Mouse (Mus musculus) megakaryocyte, embryonic 14.5 days (primary cell): ENCODE data around the gene Scap. TPM values are rescaled to one million over a fixed set of nuclear protein-coding genes. Genes with fewer than 3 reads are reported as not detected.
"Not testable (repeated sequence)": the region's sequence is repeated elsewhere in the genome, so short reads cannot be mapped to it uniquely, and the experiment has no call there.

ENCODE experiments used
- H3K27me3 ChIP-seq: replicated peaks from 2 replicates; pipeline ENCODE3; 2012; ENCODE audit warnings: inconsistent platforms
- H3K36me3 ChIP-seq: replicated peaks from 2 replicates; pipeline ENCODE3; 2012; ENCODE audit warnings: low read length, inconsistent platforms, mixed read lengths
- H3K4me1 ChIP-seq: 2 replicates; pipeline ENCODE4 v1.6.1; 2012; ENCODE audit warnings: inconsistent platforms
- H3K4me3 ChIP-seq: replicated peaks from 2 replicates; pipeline ENCODE3; 2012; ENCODE audit warnings: moderate library complexity, mild to moderate bottlenecking, inconsistent platforms
- H3K9me3 ChIP-seq: 2 replicates; pipeline ENCODE4 v1.6.1; 2012; ENCODE audit warnings: inconsistent platforms
- FLI1 ChIP-seq: IDR thresholded peaks from 2 replicates; pipeline ENCODE4 v1.6.1; 2012; ENCODE audit warnings: low read length, inconsistent platforms, mixed read lengths
- GATA1 ChIP-seq: IDR thresholded peaks from 3 replicates; pipeline ENCODE4 v1.6.1; 2012; ENCODE audit warnings: mixed read lengths, low read length, inconsistent platforms, borderline replicate concordance
- polyA plus RNA-seq: library from polyadenylated mRNA; stranded (reverse); fragments of >175 nt; gene quantifications from 2 replicates; pipeline ENCODE4 v1.2.3, GENCODE M21; 2012; ENCODE audit warnings: low replicate concordance; ENCODE audit not compliant: insufficient read depth

The Scap gene
- polyA plus RNA-seq, 1 experiment, result 71.5 TPM

DNA sequence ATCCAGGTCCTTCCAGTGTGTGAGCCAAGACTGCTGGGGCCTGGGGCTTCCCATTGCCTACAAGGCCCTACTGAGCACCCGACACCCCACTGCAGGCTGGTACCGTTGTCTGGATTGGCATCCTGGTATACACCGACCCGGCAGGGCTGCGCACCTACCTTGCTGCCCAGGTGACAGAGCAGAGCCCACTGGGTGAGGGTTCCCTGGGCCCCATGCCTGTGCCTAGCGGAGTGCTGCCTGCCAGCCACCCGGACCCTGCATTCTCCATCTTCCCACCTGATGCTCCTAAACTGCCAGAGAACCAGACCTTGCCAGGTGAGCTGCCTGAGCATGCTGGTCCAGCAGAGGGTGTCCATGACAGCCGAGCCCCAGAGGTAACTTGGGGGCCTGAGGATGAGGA, 46.3 kb downstream of the Scap start:
- Histone ChIP-seq H3K4me3 (no peak overlapping the region), H3K9me3 (no peaks in the 10 kb centered on the region), H3K27me3 (no peaks in the 10 kb centered on the region), H3K4me1 (no peaks in the 10 kb centered on the region), H3K36me3 (peaks cover 93% of the 10 kb centered on the region)
- TF ChIP-seq FLI1 (no peak), GATA1 (no peak)

DNA sequence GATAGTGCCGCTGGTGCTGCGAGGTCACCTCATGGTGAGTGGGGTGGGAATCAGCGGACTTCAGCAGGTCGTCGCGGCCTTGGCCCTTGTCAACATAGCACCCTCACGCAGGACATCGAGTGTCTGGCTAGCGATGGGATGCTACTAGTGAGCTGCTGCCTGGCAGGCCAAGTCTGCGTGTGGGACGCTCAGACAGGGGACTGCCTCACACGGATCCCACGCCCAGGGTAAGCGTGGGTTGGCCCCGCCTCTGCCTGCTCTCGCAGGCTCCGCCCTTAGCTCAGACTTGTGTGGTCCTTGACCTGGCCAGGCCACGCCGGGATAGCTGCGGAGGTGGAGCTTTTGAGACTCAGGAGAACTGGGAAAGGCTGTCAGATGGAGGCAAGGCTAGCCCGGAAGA, 47.6 kb downstream of the Scap start:
- H3K27me3 ChIP-seq, result no peaks in the 10 kb centered on the region
- H3K4me3 ChIP-seq, result peak overlapping the region; percentile 2
- no peaks in the 10 kb centered on the region for H3K4me1 ChIP-seq
- no peak for TF ChIP-seq GATA1
- no peak for TF ChIP-seq FLI1
- H3K36me3 ChIP-seq, result peaks cover 97% of the 10 kb centered on the region
- no peaks in the 10 kb centered on the region for H3K9me3 ChIP-seq

DNA sequence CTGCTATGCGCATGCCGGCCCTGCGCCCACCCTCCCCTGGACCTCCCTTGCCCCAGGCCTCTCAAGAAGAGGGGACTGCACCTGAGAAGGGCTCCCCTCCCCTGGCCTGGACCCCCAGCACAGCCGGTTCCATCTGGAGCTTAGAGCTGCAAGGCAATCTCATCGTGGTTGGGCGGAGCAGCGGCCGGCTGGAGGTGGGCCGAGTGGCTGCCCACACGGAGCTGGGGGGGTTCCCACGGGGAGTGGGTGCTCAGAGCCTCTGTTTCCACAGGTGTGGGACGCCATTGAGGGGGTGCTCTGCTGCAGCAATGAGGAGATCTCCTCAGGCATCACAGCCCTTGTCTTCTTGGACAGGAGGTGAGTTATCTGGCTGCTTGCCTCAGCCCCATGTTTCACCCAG, 48.2 kb downstream of the Scap start:
- Histone ChIP-seq H3K36me3 (peaks cover 97% of the 10 kb centered on the region), H3K27me3 (no peaks in the 10 kb centered on the region), H3K4me1 (no peaks in the 10 kb centered on the region), H3K4me3 (no peak overlapping the region), H3K9me3 (no peaks in the 10 kb centered on the region)
- TF ChIP-seq FLI1 (no peak), GATA1 (no peak)

DNA sequence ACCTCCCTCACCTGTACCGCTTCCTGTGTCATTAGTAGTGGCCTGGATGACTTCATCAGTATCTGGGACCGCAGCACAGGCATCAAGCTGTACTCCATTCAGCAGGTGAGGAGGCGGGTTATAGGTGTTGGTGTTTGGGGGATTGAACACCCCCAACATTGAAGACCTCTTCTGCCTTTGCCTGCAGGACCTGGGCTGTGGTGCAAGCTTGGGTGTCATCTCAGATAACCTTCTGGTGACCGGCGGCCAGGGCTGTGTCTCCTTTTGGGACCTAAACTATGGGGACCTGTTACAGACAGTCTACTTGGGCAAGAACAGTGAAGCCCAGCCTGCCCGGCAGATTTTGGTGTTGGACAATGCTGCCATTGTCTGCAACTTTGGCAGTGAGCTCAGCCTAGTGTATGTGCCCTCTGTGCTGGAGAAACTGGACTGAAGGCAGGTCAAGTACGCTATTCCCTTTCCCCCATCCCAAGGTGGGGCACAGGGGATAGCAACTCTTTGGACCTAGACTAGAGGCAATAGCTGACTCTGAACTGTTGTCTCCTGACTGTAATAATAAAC, 51.4 kb downstream of the Scap start:
- no peaks in the 10 kb centered on the region for H3K9me3 ChIP-seq
- TF ChIP-seq FLI1, result no peak
- no peak for TF ChIP-seq GATA1
- H3K4me3 ChIP-seq, result no peak overlapping the region
- H3K4me1 ChIP-seq, result no peaks in the 10 kb centered on the region; the same call in 1 of the 2 replicates
- H3K36me3 ChIP-seq, result peaks cover 97% of the 10 kb centered on the region
- H3K27me3 ChIP-seq, result no peaks in the 10 kb centered on the region

DNA sequence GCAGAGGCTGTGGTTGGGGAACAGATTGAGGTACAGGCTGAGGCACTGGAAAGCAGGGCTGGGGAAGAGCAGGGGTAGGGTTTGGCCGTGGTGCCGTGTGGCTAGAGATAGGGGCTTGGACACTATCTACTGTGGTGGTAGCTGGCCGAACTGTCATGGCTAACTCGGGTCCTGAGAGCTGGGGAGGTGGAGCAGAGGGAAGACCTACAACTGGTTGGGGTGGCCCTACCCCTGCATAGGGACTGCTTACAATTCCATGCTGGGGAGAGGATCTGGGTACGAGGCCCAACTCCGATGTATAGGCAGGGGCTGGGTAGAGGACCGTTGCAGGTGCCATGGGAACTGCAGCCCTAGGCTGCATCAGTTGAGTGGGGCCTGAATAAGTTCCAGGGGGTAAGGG, 54.9 kb downstream of the Scap start:
- H3K36me3 ChIP-seq, result peaks cover 99% of the 10 kb centered on the region
- TF ChIP-seq FLI1 (no peak), GATA1 (no peak)
- H3K27me3 ChIP-seq, result no peaks in the 10 kb centered on the region
- no peak overlapping the region for H3K4me3 ChIP-seq
- no peaks in the 10 kb centered on the region for H3K9me3 ChIP-seq
- peaks cover 6% of the 10 kb centered on the region for H3K4me1 ChIP-seq

DNA sequence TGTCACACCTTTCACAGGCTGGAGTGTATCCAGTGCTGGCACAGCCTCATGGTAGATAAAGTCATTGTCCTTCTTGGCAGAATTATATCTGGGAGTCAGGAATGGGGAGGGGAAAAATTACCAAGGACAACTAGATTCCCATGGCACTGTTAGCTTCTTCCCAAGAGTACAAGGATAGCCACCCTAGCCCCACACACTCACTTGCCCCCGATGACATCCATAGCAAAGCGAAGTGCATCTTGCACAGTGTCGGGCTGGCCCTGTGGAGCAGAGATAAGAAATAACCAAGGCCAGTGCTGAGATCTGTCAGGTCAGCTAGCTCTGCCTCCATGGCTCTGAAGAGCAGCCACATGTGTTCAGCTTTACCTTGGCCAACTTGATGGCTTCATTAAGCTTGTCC, 57.8 kb downstream of the Scap start:
- Histone ChIP-seq H3K4me3 (no peak overlapping the region), H3K27me3 (no peaks in the 10 kb centered on the region), H3K36me3 (peaks cover 99% of the 10 kb centered on the region), H3K9me3 (no peaks in the 10 kb centered on the region), H3K4me1 (peaks cover 15% of the 10 kb centered on the region)
- TF ChIP-seq GATA1 (no peak), FLI1 (no peak)

DNA sequence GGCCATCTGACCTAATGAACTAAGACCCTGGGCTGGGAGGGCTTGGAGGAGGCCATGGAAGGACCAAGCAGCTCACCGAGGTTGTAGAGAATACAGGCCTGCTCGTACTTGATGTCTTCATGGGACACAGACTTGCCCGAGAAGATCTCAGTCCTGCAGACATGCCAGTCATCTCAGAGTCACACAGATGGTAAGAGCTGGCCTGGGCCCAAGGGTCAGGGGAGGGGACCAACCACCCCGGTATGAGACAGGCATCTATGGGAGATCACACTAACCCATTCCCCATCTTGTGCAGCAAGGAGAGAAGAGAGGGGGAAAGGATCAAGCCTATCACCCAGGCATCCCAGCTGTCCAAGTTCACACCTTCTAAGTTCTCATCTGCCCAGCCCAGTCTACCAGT, 60.2 kb downstream of the Scap start:
- no peaks in the 10 kb centered on the region for H3K27me3 ChIP-seq
- peaks cover 19% of the 10 kb centered on the region for H3K4me1 ChIP-seq
- H3K9me3 ChIP-seq, result no peaks in the 10 kb centered on the region
- peaks cover 98% of the 10 kb centered on the region for H3K36me3 ChIP-seq
- TF ChIP-seq GATA1, result no peak
- no peak overlapping the region for H3K4me3 ChIP-seq

DNA sequence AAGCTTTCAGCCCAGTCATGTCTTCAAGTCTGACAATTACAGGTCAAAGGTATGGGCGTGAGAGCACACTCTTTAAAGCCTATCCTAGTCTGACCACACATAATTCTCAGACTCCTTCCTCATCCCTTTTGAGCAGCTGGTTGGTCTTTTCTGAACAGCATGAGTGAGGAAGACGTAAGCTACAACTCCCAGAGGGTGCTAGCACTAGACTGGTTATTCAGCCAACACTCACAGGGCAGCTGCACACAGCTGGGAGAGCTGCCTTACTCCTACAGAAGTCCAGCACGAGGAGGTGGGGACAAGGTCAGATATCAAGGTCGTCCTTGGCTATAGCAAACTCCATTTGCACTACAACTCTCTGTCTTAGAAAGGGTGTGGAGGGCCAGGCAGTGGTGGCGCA, 67.6 kb downstream of the Scap start:
- no peak overlapping the region for H3K4me3 ChIP-seq
- peaks cover 82% of the 10 kb centered on the region for H3K36me3 ChIP-seq

DNA sequence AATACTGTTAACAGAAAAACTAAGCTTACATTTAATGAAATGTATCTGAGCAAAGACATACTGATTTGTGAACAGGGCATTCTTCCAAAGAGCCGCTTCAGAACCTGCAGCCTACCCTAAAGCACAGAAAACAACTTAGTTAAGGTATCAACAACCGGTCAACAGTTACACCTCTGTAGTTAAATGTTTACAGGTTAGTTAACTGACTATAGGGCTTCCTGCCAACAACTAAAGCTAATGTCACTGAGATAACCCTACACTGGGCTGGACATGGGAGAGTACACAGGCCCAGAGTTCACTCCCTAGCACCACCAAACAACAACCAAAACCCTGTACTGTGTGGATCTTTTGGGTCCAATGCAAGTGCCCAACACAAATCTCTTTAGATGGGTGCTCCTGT, 69.6 kb downstream of the Scap start:
- TF ChIP-seq FLI1, result no peak
- Histone ChIP-seq H3K4me3 (no peak overlapping the region), H3K9me3 (no peaks in the 10 kb centered on the region), H3K36me3 (peaks cover 65% of the 10 kb centered on the region), H3K4me1 (peaks cover 59% of the 10 kb centered on the region), H3K27me3 (no peaks in the 10 kb centered on the region)

More for the DNA sequence above, 67.6 kb downstream of the Scap start:
- H3K27me3 ChIP-seq, result no peaks in the 10 kb centered on the region
- H3K9me3 ChIP-seq, result no peaks in the 10 kb centered on the region
- TF ChIP-seq GATA1, result no peak
- TF ChIP-seq FLI1, result no peak
- peaks cover 44% of the 10 kb centered on the region for H3K4me1 ChIP-seq

DNA sequence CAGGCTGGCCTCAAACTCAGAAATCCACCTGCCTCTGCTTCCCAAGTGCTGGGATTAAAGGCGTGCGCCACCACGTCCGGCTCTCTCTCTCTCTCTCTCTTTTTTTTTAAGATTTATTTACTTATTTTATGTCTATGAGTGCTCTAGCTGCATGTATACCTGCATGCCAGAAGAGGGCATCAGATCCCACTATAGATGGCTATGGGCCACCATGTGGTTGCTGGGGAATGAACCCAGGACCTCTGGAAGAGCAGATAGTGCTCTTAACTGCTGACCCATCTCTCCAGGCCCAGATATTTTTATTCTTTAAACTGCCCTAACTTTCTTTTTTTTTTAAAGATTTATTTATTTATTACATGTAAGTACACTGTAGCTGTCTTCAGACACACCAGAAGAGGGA, 70.2 kb downstream of the Scap start:
- not testable (repeated sequence) for H3K9me3 ChIP-seq, H3K4me3 ChIP-seq, H3K27me3 ChIP-seq
- peaks cover 56% of the 10 kb centered on the region for H3K4me1 ChIP-seq
- H3K36me3 ChIP-seq, result peaks cover 60% of the 10 kb centered on the region
